Mouse (Mus musculus): ENCODE data around the gene Etv6.

- TF ChIP-seq POLR2A (IDR thresholded peaks at IDR 0.05; ENCODE audit: low read depth, low read length) (no peak), CTCF (IDR thresholded peaks at IDR 0.05; ENCODE audit: extremely low read depth, insufficient read length, insufficient replicate concordance, low read depth, low read length) (no peak)
These were observed 82.0 kb downstream of the Etv6 start for GRCm38 (mm10) chr6:134117380-134117938.
